Mouse (Mus musculus) kidney, adult 18-20 months (tissue): ENCODE measurements around the gene Rps12-ps3.

ENCODE experiments used
- DNase-seq: peaks from one replicate; pipeline ENCODE4 v3.0.0; 2021

Rps12-ps3 gene

DNA sequence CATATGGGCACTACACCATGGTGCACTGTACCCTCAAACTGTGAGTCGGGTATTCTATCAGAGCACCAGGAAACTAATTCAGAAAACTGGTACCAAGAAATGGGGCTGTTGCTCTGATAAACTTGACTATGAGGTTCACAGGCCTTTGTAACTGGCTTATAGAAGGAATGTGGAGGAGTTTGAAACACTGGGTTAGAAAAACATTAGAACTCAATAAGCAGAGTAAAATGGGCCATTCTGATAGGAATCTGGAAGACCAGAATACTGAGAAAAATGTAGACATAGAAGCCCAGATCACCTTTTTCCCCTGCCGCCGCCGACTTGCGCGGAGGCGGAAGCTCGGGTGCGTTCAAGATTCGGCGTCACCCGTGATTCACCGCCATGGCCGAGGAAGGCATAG, at the start of gene Rps12-ps3:
Gene Rps12-ps3, plus strand, starts transcription at position 301 of the 400 bp plus-strand sequence.
- DNase-seq: no peak

DNA sequence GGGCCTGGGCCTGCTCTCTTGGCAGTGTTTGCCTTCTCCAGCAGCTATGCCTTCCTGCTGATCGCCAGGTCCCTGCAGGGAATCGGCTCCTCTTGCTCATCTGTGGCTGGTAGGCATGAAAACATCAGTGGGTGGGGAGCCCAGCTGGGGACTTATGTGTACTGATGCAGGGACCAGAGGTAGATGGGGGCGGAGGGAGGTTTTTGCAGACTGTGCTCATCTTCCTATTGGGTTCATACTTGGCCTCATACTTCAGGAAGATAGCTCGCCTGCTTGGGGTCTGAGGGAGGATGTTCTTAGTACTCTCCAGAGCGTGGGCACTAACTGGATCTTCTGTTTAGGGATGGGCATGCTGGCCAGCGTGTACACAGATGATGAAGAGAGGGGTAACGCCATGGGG, 48.9 kb upstream of the Rps12-ps3 start:
- DNase-seq: no peak

GRCm38 (mm10) chr19:59276354-59276753, 45.7 kb upstream of the Rps12-ps3 start:
- no peak for DNase-seq

- DNase-seq: no peak
Measured at GRCm38 (mm10) chr19:59280841-59281240, 41.2 kb upstream of the Rps12-ps3 start.

- no peak for DNase-seq
Measured at GRCm38 (mm10) chr19:59282001-59282400, 40.1 kb upstream of the Rps12-ps3 start.

DNA sequence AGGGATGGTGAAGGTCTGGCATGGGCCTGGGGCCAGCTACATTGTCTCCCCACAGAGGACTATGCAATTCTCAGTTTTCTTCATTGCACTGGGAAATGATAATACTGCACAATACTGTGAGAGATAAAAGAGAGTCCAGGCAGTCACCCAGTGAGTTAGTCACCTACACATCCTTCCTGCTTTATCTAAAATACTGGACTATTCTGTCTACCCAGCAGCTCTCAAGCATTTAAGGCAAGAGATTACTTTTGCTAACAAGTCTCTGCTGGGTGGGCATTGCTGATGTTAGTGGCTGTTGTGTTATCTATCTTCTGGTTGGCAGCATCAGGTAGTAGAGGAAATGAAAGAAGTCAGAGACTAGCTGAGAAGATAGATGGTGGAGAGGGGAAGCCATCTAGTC, 33.0 kb upstream of the Rps12-ps3 start:
- no peak for DNase-seq

- DNase-seq: no peak
Measured at GRCm38 (mm10) chr19:59289811-59290210, 32.3 kb upstream of the Rps12-ps3 start.

DNA sequence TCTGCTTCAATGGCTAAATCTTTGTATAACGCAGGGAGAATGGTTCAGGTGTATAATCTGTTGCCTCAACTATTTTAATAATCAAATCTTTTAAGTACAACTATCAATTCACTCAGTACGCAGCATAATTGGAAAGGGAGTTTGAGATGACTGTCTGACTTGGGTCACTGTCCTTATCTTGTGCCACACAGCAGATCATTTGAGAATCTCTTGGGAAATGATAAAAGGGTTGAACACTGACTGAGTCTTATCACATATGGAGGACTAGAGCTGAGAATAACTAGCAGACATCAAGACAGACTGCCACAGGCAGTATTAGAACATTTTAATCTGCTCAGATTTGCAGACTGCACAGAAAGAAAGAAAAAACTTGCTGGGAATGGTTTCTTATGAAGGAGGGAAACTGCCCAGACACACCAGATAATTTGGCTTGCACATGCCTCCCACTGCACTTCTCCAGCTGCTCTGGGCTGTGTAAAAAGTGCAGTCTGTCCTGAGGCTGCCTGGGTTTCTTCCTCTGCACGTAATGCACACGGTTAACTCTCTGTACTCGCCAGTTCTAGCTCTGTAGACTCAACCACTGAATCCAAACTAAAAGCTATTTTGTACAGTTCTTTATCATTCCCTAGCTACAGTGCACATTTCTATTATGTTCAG, 29.8 kb upstream of the Rps12-ps3 start:
- DNase-seq: no peak

- no peak for DNase-seq
Measured at GRCm38 (mm10) chr19:59315308-59315707, 6.8 kb upstream of the Rps12-ps3 start.

DNA sequence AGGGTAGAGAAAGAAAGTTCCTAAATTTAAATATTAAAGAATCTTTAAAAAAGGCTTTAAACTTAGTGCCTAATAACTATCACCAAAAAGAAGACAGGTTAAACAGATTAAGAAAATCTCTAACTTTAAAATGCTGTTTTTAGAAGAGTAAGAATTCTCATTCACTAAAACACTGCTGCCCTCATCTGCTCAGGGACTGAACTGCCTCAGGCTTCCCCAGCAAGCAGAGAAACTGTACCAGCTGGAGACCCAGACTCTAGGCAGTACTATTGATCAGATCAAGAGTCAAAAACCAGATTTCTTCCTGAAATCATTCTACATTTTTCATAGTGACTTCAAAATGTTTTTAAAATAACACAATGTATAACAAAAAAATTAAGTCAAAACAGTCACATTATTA, 5.5 kb upstream of the Rps12-ps3 start:
- DNase-seq: no peak

DNA sequence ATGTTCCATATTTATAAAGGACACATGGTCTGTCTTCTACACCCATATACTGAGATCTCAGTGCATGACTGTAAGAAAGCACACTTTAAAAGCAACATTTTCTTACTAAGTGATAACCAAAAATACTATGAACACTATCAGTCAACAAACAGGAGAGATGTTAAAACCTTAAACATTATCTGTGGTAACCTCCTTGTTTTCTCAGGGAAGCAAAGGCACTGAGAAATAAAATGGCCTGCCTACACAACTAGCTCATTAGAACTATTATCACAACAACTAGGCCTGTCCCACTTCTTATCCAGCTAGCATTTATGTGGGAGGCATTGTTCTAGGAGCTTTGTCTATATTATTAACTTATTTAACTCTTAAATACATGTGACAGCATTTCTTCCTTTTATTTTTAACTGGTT, 8.7 kb downstream of the Rps12-ps3 start:
- DNase-seq: no peak

- no peak for DNase-seq
Measured at GRCm38 (mm10) chr19:59336655-59337054, 14.6 kb downstream of the Rps12-ps3 start.

GRCm38 (mm10) chr19:59337872-59338681, 16.0 kb downstream of the Rps12-ps3 start:
- DNase-seq: no peak

DNA sequence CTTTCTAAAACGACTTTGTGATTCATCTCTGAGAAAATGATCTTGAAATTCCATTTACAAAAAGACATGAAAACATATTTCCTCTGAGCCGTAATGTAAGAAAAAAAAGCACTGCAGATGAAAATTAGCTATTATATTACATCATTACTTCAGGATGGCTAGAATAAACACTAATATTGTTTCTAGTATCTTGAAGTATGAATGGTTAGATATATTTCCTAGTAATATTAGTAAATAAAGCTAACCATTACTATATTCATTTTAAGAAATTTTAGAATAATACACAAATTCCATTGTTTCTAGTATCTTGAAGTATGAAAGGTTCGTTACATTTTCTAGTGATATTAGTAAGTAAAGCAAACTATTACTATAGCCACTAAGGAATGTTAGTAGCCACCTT, 17.8 kb downstream of the Rps12-ps3 start:
- no peak for DNase-seq

DNA sequence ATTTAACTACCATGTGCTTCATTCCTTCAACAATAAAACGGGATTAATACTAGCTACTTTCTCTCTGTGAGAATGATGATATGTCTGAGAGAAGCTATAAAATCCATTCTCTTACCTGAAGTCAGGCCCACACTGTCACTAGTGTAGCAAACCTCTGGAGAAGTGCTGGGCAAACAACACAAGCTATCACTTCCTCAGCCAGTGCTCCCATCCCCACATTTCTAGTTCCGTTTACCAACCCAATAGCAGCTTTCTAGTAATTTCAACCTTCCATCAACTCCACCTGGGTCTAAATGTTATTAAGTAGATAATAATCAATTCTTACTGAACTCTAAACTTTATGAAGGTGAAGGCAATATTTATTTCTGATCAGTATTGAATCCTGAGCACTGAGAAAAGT, 20.9 kb downstream of the Rps12-ps3 start:
- DNase-seq: no peak

- peak; percentile 41 for DNase-seq
Measured at GRCm38 (mm10) chr19:59344304-59344711, 22.2 kb downstream of the Rps12-ps3 start.

DNA sequence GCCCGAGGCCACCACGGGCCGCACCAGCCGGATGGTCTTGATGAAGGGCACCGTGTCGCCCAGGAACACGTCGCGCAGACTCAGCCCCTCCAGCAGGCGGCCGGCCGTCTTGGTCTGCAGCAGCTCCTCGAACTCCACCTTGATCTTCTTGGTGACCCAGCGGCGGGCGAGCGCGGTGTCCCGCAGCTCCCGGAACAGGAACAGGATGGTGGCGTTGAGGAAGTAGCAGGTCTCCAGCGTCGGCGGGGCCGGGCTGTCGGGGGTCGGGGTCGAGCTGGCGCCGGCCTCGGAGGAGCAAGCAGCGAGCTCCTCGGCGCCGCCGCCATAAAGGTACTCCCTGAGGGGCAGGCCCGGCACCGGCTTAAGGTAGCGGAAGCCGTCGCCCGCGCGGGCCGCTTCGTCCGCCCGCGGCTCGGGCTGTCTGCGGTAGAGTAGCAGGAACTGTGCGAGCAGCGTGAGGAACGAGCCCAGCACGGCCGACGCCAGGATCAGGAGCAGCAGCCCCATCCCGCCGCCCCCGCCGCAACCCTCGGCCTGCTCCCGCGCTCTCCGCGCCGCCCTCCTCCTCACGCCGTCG, 23.1 kb downstream of the Rps12-ps3 start:
- DNase-seq: peak; percentile 71

DNA sequence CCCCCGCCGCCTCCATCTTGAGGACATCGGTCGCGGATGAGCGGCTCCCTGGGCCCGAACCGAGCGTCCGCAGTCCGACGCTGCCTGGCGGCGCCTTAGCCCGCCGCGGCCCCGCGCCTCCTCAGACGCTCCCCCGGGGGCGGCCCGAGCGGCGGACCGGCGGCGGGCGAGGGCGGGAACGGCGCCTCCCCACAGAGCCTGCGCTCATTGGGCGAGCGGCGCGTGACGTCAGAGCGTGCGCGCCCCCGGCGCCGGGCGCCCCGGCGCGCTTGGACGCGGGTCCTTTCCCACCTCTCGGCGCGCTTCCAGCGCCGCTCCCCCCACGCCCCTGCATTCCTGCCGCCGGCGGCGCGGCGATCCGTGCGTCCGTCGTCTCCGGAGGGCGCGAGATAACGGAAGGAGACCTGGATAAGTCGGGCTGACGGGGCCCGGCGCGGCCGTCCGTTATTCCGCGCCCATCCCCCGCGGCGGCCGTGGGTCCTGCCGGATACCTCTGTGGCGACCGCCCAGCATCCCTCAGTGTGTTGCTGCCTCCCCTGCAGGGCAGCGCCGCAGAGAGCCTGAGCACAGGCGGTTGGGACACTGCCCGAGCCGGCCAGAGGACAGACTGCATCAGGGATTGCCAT, 23.7 kb downstream of the Rps12-ps3 start, which contains the start of gene Pdzd8:
Gene Pdzd8, minus strand, starts transcription at position 123 of the 626 bp plus-strand sequence.
- DNase-seq: peak; percentile 94

GRCm38 (mm10) chr19:59346325-59346724, 24.2 kb downstream of the Rps12-ps3 start:
- DNase-seq: no peak

- no peak for DNase-seq
Measured at GRCm38 (mm10) chr19:59349329-59349960, 27.4 kb downstream of the Rps12-ps3 start.

DNA sequence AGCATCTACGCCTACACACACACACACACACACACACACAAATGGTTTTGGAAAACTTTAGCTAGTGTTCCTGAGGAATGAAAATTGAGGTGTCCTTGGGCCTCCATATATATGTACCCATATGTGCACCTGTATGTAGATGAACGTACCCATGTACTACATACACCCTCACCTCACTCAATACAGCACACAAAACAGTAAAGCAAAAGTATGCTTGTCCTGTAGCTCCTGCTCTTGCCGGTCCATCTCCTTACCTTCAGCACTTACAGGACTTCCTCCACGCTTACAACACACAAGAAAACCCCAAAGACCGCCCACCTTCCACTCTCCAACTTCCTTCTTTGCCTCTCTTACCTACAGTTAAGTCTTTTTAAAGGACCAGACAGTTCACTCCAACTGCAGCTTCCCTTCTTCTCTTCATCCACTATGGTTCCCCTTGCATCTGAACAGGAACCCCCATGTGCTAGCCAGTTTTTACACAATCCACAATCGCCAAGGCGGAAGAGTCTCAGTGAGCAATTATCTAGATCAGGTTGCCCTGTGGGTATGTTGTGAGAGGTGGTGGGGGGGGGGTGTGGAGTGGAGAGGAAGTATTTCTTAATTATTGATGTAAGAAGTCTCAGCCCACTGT, 28.3 kb downstream of the Rps12-ps3 start:
- DNase-seq: no peak

DNA sequence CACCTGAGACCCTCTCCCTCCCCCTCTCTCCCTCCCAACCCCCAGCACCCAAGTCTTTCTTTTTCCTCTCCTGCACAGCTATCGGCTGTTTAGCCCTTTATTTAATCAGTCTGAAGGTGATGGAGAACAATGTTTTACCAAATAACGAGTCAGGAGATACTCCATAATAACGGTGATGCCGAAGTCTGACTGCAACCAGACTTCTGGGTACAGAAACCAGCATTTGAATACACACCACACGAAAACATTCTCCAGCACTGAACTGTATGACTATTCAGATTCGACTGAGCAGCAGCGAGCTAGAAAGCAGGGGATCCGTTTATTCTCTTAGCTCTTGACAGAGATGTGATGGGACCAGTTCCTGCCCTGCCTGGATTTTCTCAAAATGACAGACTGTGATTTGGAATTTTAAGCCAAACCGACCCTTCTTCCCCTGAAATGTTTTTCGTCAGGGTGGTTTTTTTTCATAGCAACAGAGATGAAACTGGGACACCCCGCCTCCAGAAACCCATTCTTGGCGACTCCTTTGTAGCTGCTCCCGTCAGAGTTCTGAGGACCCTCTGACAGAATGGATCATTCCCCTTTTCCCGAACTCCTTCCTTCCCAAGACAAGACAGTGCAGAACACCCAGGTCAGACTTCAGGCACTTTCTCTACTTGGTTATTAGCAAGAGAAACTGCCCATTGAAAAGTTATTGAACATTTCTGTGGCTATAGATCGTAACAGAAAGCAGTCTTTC, 29.2 kb downstream of the Rps12-ps3 start:
- DNase-seq: no peak
